Mouse (Mus musculus): Measurements from ENCODE around the gene 4930518I15Rik. TPM values are rescaled to one million over a fixed set of nuclear protein-coding genes. Genes with fewer than 3 reads are reported as not detected.
"Not testable (repeated sequence)": the region's sequence is repeated elsewhere in the genome, so short reads cannot be mapped to it uniquely, and the experiment has no call there.

Gene 4930518I15Rik
- polyA plus RNA-seq, 1 experiment from 2014 or later = 9.7 TPM

GRCm38 (mm10) chr2:156894496-156895265 is 36.9 kb upstream of the 4930518I15Rik start:
- H3K27me3 ChIP-seq = no peaks in the 10 kb centered on the region
- no peaks in the 10 kb centered on the region for H3K36me3 ChIP-seq
- WGBS = 73% methylated on average over 15 of the region's 15 CpGs
- H3K9me3 ChIP-seq (replicated peaks) = no peaks in the 10 kb centered on the region
- no peak overlapping the region for H3K4me3 ChIP-seq (replicated peaks)
- H3K4me2 ChIP-seq (replicated peaks) = no peak overlapping the region
- no peaks in the 10 kb centered on the region for H3K4me1 ChIP-seq
- no peak overlapping the region for H3K27ac ChIP-seq (replicated peaks)
- no peak overlapping the region for H3K9ac ChIP-seq
- no peak for ATAC-seq (ENCODE audit: insufficient number of reproducible peaks, low FRiP score, low TSS enrichment, low read depth)

GRCm38 (mm10) chr2:156892821-156893220 is 35.1 kb upstream of the 4930518I15Rik start:
- H3K36me3 ChIP-seq = no peaks in the 10 kb centered on the region
- H3K4me1 ChIP-seq = no peaks in the 10 kb centered on the region
- no peak overlapping the region for H3K9ac ChIP-seq
- H3K9me3 ChIP-seq (replicated peaks) = no peaks in the 10 kb centered on the region
- H3K27ac ChIP-seq (replicated peaks) = no peak overlapping the region
- 77% methylated on average over 6 of the region's 6 CpGs for WGBS
- no peak for ATAC-seq (ENCODE audit: insufficient number of reproducible peaks, low FRiP score, low TSS enrichment, low read depth)
- H3K4me3 ChIP-seq (replicated peaks) = no peak overlapping the region
- H3K27me3 ChIP-seq = no peaks in the 10 kb centered on the region
- H3K4me2 ChIP-seq (replicated peaks) = no peak overlapping the region

- no peaks in the 10 kb centered on the region for H3K9me3 ChIP-seq (replicated peaks)
- no peaks in the 10 kb centered on the region for H3K4me1 ChIP-seq
- no peaks in the 10 kb centered on the region for H3K36me3 ChIP-seq
- no peak for ATAC-seq (ENCODE audit: insufficient number of reproducible peaks, low FRiP score, low TSS enrichment, low read depth)
- H3K27me3 ChIP-seq = no peaks in the 10 kb centered on the region
- no peak overlapping the region for H3K4me3 ChIP-seq (replicated peaks)
- no peak overlapping the region for H3K4me2 ChIP-seq (replicated peaks)
- no peak overlapping the region for H3K27ac ChIP-seq (replicated peaks)
- 51% methylated on average over 3 of the region's 3 CpGs for WGBS
- no peak overlapping the region for H3K9ac ChIP-seq
Observed at GRCm38 (mm10) chr2:156892240-156892639, 34.5 kb upstream of the 4930518I15Rik start.

GRCm38 (mm10) chr2:156888490-156888889 is 30.7 kb upstream of the 4930518I15Rik start:
- Histone ChIP-seq H3K9ac (no peak overlapping the region), H3K36me3 (no peaks in the 10 kb centered on the region), H3K27me3 (no peaks in the 10 kb centered on the region), H3K4me3 (replicated peaks) (no peak overlapping the region), H3K4me2 (replicated peaks) (no peak overlapping the region), H3K4me1 (no peaks in the 10 kb centered on the region), H3K9me3 (replicated peaks) (no peaks in the 10 kb centered on the region), H3K27ac (replicated peaks) (no peak overlapping the region)
- 42% methylated on average over 3 of the region's 3 CpGs for WGBS
- ATAC-seq (ENCODE audit: insufficient number of reproducible peaks, low FRiP score, low TSS enrichment, low read depth) = no peak

- no peaks in the 10 kb centered on the region for H3K4me1 ChIP-seq
- no peaks in the 10 kb centered on the region for H3K9me3 ChIP-seq (replicated peaks)
- no peak within 1 kb of the TSS for H3K4me3 ChIP-seq (replicated peaks)
- H3K27ac ChIP-seq (replicated peaks) = no peak within 1 kb of the TSS
- H3K9ac ChIP-seq = no peak within 1 kb of the TSS
- WGBS = 66% methylated on average over 6 of the region's 6 CpGs
- no peaks in the 10 kb centered on the region for H3K36me3 ChIP-seq
- H3K27me3 ChIP-seq = no peaks in the 10 kb centered on the region
- H3K4me2 ChIP-seq (replicated peaks) = no peak within 1 kb of the TSS
- ATAC-seq (ENCODE audit: insufficient number of reproducible peaks, low FRiP score, low TSS enrichment, low read depth) = no peak
Observed at GRCm38 (mm10) chr2:156887017-156887416, 29.3 kb upstream of the 4930518I15Rik start, which contains the start of gene Sla2. Gene Sla2 (minus strand): TSS chr2:156887192.

GRCm38 (mm10) chr2:156886084-156886631 is 28.4 kb upstream of the 4930518I15Rik start:
- ATAC-seq (ENCODE audit: insufficient number of reproducible peaks, low FRiP score, low TSS enrichment, low read depth) = no peak
- no peaks in the 10 kb centered on the region for H3K9me3 ChIP-seq (replicated peaks)
- no peaks in the 10 kb centered on the region for H3K36me3 ChIP-seq
- H3K27me3 ChIP-seq = no peaks in the 10 kb centered on the region
- WGBS = 70% methylated on average over 10 of the region's 10 CpGs
- no peaks in the 10 kb centered on the region for H3K4me1 ChIP-seq
- H3K27ac ChIP-seq (replicated peaks) = no peak overlapping the region
- no peak overlapping the region for H3K9ac ChIP-seq
- H3K4me3 ChIP-seq (replicated peaks) = no peak overlapping the region
- no peak overlapping the region for H3K4me2 ChIP-seq (replicated peaks)

- not testable (repeated sequence) for H3K9ac ChIP-seq; H3K27ac ChIP-seq (replicated peaks)
- 43% methylated on average over 2 of the region's 2 CpGs for WGBS
Observed at GRCm38 (mm10) chr2:156885666-156886065, 27.9 kb upstream of the 4930518I15Rik start.

GRCm38 (mm10) chr2:156884396-156885211 is 26.9 kb upstream of the 4930518I15Rik start:
- Histone ChIP-seq H3K27ac (replicated peaks) (no peak overlapping the region), H3K4me1 (no peaks in the 10 kb centered on the region), H3K9me3 (replicated peaks) (no peaks in the 10 kb centered on the region), H3K4me2 (replicated peaks) (no peak overlapping the region), H3K4me3 (replicated peaks) (no peak overlapping the region), H3K9ac (no peak overlapping the region), H3K27me3 (no peaks in the 10 kb centered on the region), H3K36me3 (no peaks in the 10 kb centered on the region)
- 89% methylated on average over 10 of the region's 10 CpGs for WGBS
- no peak for ATAC-seq (ENCODE audit: insufficient number of reproducible peaks, low FRiP score, low TSS enrichment, low read depth)

More at GRCm38 (mm10) chr2:156885666-156886065, 27.9 kb upstream of the 4930518I15Rik start:
- not testable (repeated sequence) for H3K4me2 ChIP-seq (replicated peaks); H3K36me3 ChIP-seq; H3K27me3 ChIP-seq; H3K9me3 ChIP-seq (replicated peaks); ATAC-seq (ENCODE audit: insufficient number of reproducible peaks, low FRiP score, low TSS enrichment, low read depth); H3K4me1 ChIP-seq; H3K4me3 ChIP-seq (replicated peaks)

GRCm38 (mm10) chr2:156882431-156883001 is 24.8 kb upstream of the 4930518I15Rik start:
- Histone ChIP-seq H3K4me2 (replicated peaks) (no peak overlapping the region), H3K27ac (replicated peaks) (no peak overlapping the region), H3K9me3 (replicated peaks) (no peaks in the 10 kb centered on the region), H3K27me3 (no peaks in the 10 kb centered on the region), H3K4me1 (no peaks in the 10 kb centered on the region), H3K9ac (no peak overlapping the region), H3K4me3 (replicated peaks) (no peak overlapping the region), H3K36me3 (no peaks in the 10 kb centered on the region)
- no peak for ATAC-seq (ENCODE audit: insufficient number of reproducible peaks, low FRiP score, low TSS enrichment, low read depth)
- WGBS = 25% methylated on average over 10 of the region's 10 CpGs

- Histone ChIP-seq H3K9me3 (replicated peaks) (no peaks in the 10 kb centered on the region), H3K4me1 (no peaks in the 10 kb centered on the region), H3K27ac (replicated peaks) (no peak overlapping the region), H3K9ac (no peak overlapping the region), H3K27me3 (no peaks in the 10 kb centered on the region), H3K4me2 (replicated peaks) (no peak overlapping the region), H3K36me3 (peaks cover 6% of the 10 kb centered on the region), H3K4me3 (replicated peaks) (no peak overlapping the region)
- WGBS = 88% methylated on average over 3 of the region's 3 CpGs
- ATAC-seq (ENCODE audit: insufficient number of reproducible peaks, low FRiP score, low TSS enrichment, low read depth) = no peak
Observed at GRCm38 (mm10) chr2:156879541-156879940, 21.8 kb upstream of the 4930518I15Rik start.

GRCm38 (mm10) chr2:156877726-156878125 is 20.0 kb upstream of the 4930518I15Rik start:
- WGBS = 60% methylated on average over 9 of the region's 9 CpGs
- no peak for ATAC-seq (ENCODE audit: insufficient number of reproducible peaks, low FRiP score, low TSS enrichment, low read depth)

More at GRCm38 (mm10) chr2:156877726-156878125, 20.0 kb upstream of the 4930518I15Rik start:
- no peaks in the 10 kb centered on the region for H3K4me1 ChIP-seq
- H3K4me2 ChIP-seq (replicated peaks) = no peak overlapping the region
- H3K4me3 ChIP-seq (replicated peaks) = no peak overlapping the region
- no peaks in the 10 kb centered on the region for H3K27me3 ChIP-seq
- no peaks in the 10 kb centered on the region for H3K9me3 ChIP-seq (replicated peaks)
- H3K27ac ChIP-seq (replicated peaks) = no peak overlapping the region
- H3K36me3 ChIP-seq = peaks cover 24% of the 10 kb centered on the region
- H3K9ac ChIP-seq = no peak overlapping the region

Data from embryonic facial prominence, embryonic 15.5 days (tissue).